Mouse (Mus musculus): ENCODE measurements at regions not wholly inside any gene's neighbourhood (a gene's known extent, or its start where the extent isn't known, plus 50 kb on each side); places are given as distances from the start of the nearest gene placed in this dataset.

- ATAC-seq (ENCODE audit: extremely low read depth, insufficient number of reproducible peaks, low FRiP score, poor library complexity, severe bottlenecking), result no peak
These were observed 185.7 kb downstream of the Hace1 start for GRCm38 (mm10) chr10:45763160-45763955.

- no peak for ATAC-seq (ENCODE audit: extremely low read depth, insufficient number of reproducible peaks, low FRiP score, poor library complexity, severe bottlenecking)
These were observed 202.1 kb downstream of the Hace1 start for GRCm38 (mm10) chr10:45779720-45780119.

- ATAC-seq (ENCODE audit: extremely low read depth, insufficient number of reproducible peaks, low FRiP score, poor library complexity, severe bottlenecking), result no peak
These were observed 205.4 kb downstream of the Hace1 start for GRCm38 (mm10) chr10:45783026-45783425.

GRCm38 (mm10) chr10:45783461-45784149, 206.0 kb downstream of the Hace1 start:
- ATAC-seq (ENCODE audit: extremely low read depth, insufficient number of reproducible peaks, low FRiP score, poor library complexity, severe bottlenecking), result no peak

- ATAC-seq (ENCODE audit: extremely low read depth, insufficient number of reproducible peaks, low FRiP score, poor library complexity, severe bottlenecking), result no peak
These were observed 206.5 kb downstream of the Hace1 start for GRCm38 (mm10) chr10:45784150-45784479.

- no peak for ATAC-seq (ENCODE audit: extremely low read depth, insufficient number of reproducible peaks, low FRiP score, poor library complexity, severe bottlenecking)
These were observed 206.9 kb downstream of the Hace1 start for GRCm38 (mm10) chr10:45784575-45784974.

- ATAC-seq (ENCODE audit: extremely low read depth, insufficient number of reproducible peaks, low FRiP score, poor library complexity, severe bottlenecking), result no peak
These were observed 210.7 kb downstream of the Hace1 start for GRCm38 (mm10) chr10:45788356-45788755.

- no peak for ATAC-seq (ENCODE audit: extremely low read depth, insufficient number of reproducible peaks, low FRiP score, poor library complexity, severe bottlenecking)
These were observed 218.0 kb downstream of the Hace1 start for GRCm38 (mm10) chr10:45795582-45795981.

GRCm38 (mm10) chr10:45800070-45800851, 222.6 kb downstream of the Hace1 start:
- ATAC-seq (ENCODE audit: extremely low read depth, insufficient number of reproducible peaks, low FRiP score, poor library complexity, severe bottlenecking), result no peak

- ATAC-seq (ENCODE audit: extremely low read depth, insufficient number of reproducible peaks, low FRiP score, poor library complexity, severe bottlenecking), result no peak
These were observed 223.8 kb downstream of the Hace1 start for GRCm38 (mm10) chr10:45801463-45801862.

GRCm38 (mm10) chr10:45806984-45807827, 229.6 kb downstream of the Hace1 start:
- ATAC-seq (ENCODE audit: extremely low read depth, insufficient number of reproducible peaks, low FRiP score, poor library complexity, severe bottlenecking), result no peak

- no peak for ATAC-seq (ENCODE audit: extremely low read depth, insufficient number of reproducible peaks, low FRiP score, poor library complexity, severe bottlenecking)
These were observed 234.3 kb downstream of the Hace1 start for GRCm38 (mm10) chr10:45811882-45812281.

GRCm38 (mm10) chr10:45813804-45814203, 236.2 kb downstream of the Hace1 start:
- no peak for ATAC-seq (ENCODE audit: extremely low read depth, insufficient number of reproducible peaks, low FRiP score, poor library complexity, severe bottlenecking)

- no peak for ATAC-seq (ENCODE audit: extremely low read depth, insufficient number of reproducible peaks, low FRiP score, poor library complexity, severe bottlenecking)
These were observed 239.1 kb downstream of the Hace1 start for GRCm38 (mm10) chr10:45816679-45817078.

GRCm38 (mm10) chr10:45820986-45821655, 243.5 kb downstream of the Hace1 start:
- 0 out of 2 replicates have a peak, but pooled peaks have one; percentile 56 for ATAC-seq (ENCODE audit: extremely low read depth, insufficient number of reproducible peaks, low FRiP score, poor library complexity, severe bottlenecking)

GRCm38 (mm10) chr10:45822251-45822650, 244.6 kb downstream of the Hace1 start:
- no peak for ATAC-seq (ENCODE audit: extremely low read depth, insufficient number of reproducible peaks, low FRiP score, poor library complexity, severe bottlenecking)

- ATAC-seq (ENCODE audit: extremely low read depth, insufficient number of reproducible peaks, low FRiP score, poor library complexity, severe bottlenecking), result no peak
These were observed 246.0 kb downstream of the Hace1 start for GRCm38 (mm10) chr10:45823612-45824011.

GRCm38 (mm10) chr10:45848654-45849053, 271.0 kb downstream of the Hace1 start:
- ATAC-seq (ENCODE audit: extremely low read depth, insufficient number of reproducible peaks, low FRiP score, poor library complexity, severe bottlenecking), result no peak
